Mouse (Mus musculus) erythroblast, adult 5-6 weeks (primary cell): ENCODE results near the gene Srl. TPM values are rescaled to one million over a fixed set of nuclear protein-coding genes. Genes with fewer than 3 reads are reported as not detected.
A peak's percentile ranks its signal among the peaks of the same experiment; 100 is the strongest.
"Not testable (repeated sequence)": the region's sequence is repeated elsewhere in the genome, so short reads cannot be mapped to it uniquely, and the experiment has no call there.

ENCODE experiments used
- ATAC-seq: replicated peaks from 2 replicates; pipeline ENCODE4 v1.8.0; 2016; ENCODE audit warnings: moderate number of reproducible peaks, mild to moderate bottlenecking, moderate TSS enrichment, inconsistent platforms; ENCODE audit not compliant: poor library complexity, low FRiP score, severe bottlenecking
- total RNA-seq, 2 experiments: library from RNA; stranded (forward) in 1 of 2; stranded (reverse) in 1 of 2; fragments of 150-400 nt in 1 of 2; fragments of 200-764, 138-1000 nt in 1 of 2; gene quantifications; 2 replicates each; pipeline versions ENCODE4 v1.2.3 to v1.2.4; 2015 to 2017; ENCODE audit warnings: low replicate concordance in 2 of 2

Gene Srl
- total RNA-seq, 2 experiments from 2014 or later = 1.3 TPM

DNA sequence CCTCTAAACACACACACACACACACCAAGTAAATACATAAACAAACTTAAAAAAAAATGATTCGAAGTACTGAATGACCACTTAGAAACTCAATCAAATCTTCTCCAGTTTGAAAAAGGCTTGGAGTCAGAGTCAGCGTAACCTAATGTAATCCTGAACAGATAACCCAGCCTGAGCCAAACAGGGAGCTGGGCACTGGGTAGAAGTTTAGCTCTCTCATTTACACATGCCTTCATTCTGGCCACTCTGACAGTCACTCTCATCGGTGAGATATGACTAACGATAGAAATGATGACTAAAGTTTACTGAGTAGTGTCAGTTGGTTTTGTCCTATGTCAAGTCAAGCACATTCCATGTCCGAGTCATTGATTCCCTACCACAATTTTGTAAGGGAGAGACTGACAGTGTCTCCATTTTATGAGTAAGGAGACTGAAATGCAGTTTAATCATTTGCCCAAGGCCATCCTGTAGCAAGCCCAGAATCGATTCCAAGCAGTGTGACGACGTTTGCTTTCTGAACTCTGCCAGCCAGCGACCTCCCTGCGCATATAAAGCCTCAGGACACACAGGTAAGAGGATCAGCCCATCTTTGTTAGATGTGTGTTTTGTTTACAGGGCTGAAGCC is 63.9 kb downstream of the Srl start:
- no peak for ATAC-seq

DNA sequence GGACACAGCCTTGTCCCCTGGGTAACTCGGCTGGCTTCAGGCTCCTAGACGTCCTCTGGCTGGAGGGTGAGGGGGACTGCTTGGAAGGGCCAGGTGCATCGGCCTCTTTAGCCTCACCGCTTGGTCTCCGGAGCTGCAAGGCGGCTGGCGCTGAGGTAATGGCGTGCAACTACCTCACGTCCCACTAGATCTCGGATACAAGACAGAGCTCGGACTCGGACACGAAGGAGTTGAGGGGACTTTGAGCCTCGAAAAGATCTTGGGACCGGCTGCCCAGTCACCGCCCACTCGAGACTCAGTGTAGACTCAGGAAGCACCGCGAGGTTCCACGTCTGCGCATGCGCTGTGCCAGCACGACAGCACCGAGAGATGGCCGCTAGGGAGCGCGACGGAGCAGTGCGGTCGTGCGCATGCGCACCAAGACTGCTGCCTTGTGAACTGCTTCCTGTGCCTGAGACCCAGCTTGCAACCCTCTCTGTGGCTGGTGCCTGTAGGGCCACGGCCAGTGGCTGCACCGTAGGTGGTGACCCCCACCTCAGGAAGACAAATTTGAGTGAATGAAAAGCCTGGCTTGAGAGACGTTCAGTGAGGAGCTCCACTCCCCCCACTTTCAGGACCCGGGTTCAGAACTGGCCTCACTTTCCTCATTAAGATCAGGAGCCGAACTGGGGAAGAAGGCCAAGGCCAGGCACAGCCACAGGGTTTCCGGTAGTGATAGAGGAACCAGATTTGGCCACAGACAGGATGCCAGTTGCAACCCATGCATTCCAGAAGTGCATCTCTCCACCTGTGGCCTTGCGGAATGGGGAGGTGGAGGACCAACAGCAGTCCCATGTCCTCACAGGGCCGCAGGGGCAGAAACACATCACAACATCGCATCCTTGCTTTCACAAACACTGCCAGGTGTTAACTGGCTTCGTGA is 66.5 kb downstream of the Srl start:
- peak; percentile 96 for ATAC-seq

DNA sequence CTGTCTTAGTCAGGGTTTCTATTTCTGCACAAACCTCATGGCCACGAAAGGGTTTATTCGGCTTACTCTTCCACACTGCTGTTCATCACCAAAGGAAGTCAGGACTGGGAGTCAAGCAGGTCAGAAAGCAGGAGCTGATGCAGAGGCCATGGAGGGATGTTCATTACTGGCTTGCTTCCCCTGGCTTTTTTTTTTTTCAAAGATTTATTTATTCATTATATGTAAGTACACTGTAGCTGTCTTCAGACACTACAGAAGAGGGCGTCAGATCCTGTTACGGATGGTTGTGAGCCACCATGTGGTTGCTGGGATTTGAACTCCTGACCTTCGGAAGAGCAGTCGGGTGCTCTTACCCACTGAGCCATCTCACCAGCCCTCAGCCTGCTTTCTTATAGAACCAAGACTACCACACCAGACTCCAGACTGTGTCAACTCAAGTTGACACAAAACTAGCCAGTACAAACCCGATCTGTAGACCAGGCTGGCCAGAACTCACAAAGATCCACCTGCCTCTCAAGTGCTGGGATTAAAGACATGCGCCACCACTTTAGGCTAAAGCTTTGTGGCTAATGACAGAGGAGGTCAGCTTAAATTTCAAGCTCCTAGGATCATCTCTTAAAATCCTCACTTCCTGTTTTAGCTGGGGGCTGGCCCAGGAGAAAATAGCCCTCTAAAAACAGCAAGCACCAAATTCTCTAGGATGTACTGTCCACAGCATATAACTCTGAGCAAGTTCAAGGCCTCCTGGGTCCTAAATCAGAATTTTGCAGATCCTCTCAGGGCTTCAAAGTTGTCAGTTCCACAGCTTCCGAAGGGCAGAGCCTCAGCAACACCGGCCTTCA is 67.4 kb downstream of the Srl start:
- not testable (repeated sequence) for ATAC-seq

DNA sequence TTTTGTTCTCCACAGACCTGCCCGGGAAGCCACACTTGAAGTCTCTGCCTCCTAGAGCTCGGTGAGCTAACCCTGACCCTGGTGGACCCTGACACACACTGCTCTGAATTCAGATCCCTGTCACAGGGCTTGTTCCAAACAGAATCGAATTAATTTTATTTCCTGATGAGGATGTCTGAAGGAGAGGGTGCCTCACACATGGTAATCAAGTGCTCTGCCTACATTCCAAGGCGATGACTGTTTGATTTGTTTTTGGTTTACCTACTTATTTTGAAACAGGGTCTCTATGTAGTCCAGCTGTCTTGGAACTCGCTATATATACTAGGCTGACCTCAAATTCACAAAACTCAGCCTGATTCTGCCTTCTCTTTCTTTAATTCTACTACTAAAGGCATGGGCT is 68.4 kb downstream of the Srl start:
- no peak for ATAC-seq

DNA sequence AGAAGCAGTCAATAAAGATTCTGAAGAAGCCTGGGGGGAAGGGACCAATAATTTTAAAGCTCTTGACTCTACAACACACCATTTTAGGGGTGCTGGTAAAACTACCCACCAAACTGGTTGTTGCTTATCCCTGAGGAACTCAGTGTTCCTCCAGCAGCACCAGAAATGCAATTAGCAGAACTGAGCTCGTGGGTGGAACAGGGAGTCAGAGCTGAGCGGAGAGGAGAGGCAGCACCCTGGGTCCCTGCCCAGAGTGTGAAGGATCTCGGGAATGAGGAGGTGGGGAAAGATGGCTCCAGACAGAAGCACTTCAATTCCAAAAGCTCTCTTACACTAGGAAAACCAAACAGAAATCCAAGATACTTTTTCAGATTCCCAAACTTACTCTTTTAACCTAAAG is 68.9 kb downstream of the Srl start:
- no peak for ATAC-seq

DNA sequence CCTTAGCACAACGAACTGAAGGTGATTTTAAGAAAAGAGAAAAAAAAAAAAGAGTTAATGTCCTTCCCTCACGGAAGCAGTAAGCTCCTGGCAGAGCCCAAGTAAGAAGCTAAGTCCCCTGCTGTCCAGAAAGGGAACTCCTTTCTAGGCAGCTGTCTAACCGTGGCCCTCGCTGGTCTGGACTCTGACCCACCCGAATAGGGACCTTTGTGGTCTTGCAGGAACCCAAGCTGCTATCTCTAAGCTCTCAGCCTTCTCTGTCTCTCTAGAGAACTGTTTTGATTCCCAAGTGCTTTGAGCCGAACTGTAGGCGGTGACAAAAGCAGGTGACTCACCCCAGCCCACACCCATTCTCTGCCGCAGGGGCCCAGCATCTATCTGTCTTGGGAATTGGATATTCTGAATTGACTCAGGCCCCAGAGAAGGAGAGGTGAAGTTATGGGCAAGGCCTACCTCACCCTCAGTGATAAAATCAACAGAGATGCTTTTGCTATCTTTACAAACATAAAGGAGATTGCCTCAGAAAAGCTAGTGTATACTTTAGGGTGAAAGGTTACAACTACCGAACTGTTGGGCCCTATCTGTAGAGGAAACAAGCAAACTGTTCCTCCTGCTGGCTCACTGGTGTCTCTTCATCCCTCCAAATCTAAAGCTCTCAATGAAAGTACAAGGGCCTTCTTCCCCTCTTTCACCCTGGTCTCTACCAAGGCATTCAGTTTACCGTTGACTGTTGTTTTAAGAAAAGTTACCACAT is 71.8 kb downstream of the Srl start:
- no peak for ATAC-seq

DNA sequence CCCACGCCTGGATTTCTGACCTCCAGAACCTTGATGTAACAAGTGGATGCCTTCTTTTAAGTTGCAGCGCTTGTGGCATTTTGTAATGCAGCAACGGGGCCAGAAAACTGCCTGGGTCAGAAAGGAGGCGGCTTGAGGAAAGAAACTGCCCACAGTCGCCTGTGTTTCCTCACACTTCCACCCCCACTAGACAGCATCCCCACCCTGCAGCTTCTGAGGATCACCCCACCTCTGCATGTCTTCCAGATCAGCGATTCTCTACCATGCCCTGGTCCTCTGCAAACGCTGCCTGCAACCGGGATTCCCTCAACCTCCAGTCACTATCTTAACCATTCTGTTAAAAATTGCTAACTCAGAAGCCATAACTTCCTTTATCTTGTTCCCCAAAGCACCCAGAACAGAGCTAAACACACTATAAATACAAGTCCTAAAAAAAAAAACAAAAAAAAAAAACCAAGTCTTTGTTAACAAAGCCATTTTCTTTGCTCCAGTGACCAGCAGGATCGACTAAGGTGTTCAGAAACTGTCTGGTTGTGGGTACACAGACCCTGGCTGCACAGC is 77.0 kb downstream of the Srl start:
- ATAC-seq = no peak

DNA sequence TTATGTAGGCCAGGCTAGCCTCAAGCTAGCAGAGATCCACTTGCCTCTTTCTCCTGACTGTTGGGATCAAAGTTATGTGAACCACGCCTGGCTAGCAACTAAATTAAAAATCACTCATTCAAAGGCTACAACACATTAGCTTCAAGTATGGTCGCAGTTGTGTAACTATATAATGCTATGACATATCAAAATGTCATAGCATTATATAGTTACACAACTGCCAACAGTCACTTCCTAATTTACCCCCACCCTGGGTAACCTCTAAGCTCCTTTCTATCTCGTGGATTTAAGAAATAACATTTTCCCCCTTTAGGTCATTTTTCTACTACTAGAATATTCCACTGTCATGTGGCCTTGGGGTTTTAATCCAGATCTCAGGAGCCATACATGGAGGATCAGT is 83.7 kb downstream of the Srl start:
- ATAC-seq = no peak

DNA sequence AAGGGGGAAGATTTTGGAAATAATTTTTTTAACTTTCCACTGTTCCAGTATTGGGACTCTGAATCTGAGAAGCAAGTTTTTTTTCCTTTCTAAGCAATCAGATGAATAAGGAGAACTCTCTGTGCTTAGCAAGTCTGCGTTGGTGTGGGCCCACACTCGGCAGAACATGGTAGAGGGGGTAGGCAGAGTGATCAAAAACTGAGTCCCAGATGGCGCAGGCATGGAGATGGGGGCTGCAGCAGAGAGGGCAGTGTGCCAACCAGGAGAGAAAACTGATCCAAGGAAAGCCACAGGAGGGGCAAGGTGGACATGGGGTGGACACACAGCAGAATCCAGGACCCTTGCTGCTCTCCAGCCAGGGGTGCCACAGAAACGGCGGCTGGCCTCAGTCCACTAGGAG is 85.2 kb downstream of the Srl start:
- ATAC-seq = no peak

DNA sequence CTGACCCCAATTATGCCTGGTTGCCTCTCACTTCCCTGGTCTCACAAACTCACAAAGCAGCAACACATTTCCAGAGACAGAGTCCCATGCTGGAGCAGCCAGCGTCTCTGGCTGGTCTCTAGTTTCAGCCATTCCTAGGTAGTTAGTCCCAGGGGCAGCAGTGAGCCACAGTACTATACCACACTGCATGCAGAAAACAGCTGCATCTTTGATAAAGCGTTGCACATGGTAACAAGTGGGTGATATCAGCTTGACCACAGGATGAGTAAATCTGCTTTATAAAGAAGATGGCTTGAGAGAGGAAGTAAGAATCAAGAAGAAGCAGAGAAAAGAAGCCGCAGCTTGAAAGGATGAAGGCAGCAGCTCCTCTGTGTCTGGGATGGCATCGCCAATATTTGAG is 85.9 kb downstream of the Srl start:
- ATAC-seq = no peak

DNA sequence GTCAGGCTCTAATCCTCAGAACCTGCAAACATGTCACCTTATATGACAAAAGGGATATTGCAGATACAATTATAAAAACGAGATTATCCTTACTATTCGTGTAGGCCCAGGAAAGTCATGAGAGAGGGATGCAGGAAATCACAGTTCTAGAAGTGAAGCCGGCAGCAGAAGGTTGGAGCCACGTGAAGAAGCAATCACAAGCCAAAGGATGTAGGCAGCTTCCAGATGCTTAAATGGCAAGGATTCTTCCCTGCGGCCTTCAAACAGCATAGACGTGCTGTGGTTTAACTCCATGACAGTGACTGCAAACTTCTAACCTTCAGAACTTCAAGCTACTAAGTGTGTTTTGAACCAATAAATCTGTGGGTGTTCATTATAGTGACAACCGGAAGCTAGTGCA is 87.1 kb downstream of the Srl start:
- ATAC-seq = no peak

DNA sequence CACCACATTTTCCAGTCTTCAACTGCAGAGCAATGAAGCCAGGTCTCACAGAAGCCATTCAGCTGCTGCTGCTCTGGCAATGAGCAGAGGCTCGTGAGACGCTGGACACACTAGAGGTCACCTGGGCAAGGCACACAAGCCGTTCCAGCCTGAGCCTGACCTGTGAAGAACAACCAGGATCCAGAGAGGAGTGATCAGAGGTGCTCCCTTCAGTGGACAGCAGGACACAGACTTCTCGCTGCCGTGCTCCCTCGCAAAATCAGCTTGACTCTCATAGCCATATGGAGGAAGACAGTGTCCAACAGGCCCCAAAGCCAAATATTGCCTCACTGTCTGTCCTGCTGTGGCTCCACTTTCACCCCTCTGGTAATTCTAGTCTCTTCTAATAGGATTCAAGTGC is 92.2 kb downstream of the Srl start:
- ATAC-seq = no peak

DNA sequence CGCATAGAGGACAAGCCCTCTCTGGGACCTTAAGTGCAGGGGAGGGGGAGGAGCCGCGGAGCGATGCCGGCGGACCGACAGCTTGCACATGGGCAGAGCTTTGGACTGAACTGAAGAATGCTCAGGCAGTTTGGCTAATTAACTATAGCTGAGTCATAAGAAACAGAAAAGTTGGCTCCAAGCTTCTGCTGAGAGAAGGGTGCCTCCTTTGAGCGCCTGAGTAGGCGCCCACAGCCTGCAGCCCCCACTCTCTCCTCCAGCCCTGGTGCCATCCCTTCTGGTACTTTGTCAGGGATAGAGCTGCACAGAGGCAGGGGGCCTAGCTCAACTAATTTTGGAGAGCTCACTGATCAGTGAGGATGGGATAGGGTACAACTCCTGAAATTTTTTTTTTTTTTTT is 93.4 kb downstream of the Srl start:
- ATAC-seq = no peak

DNA sequence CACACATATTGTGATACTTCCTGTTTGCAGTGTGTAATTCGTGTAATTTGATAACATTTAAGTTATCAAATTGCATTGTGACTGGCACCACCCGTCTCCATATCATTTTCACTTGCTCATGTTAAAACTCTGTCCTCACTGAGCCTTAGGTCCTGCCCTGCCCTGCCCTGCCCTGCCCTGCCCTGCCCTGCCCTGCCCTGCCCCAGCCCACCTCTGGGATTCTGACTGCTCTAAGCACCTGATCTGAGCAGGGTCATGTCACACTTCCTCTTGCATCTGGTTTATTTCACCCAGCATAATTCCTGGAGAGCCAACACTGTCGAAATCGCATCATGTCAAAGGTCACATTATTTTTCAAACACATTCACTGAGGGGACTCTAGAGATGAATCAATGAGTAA is 95.2 kb downstream of the Srl start:
- no peak for ATAC-seq

DNA sequence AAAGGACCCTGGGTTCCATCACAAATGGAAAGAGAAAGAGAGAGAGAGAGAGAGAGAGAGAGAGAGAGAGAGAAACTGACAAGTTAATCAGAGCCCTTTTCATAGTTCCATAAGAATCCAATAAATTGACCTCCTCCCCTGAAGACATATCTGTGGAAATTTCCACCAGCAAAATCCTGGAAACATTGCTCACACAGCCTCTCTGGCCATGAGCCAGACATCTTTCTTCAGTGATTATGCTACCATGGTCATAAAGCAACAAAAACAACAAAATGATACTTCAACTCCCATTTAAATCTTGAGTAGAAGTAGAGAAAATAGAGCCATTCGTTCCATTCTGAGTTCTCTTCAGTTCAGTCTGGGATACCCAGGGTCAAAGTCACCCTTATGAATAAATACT is 97.2 kb downstream of the Srl start:
- ATAC-seq = no peak

DNA sequence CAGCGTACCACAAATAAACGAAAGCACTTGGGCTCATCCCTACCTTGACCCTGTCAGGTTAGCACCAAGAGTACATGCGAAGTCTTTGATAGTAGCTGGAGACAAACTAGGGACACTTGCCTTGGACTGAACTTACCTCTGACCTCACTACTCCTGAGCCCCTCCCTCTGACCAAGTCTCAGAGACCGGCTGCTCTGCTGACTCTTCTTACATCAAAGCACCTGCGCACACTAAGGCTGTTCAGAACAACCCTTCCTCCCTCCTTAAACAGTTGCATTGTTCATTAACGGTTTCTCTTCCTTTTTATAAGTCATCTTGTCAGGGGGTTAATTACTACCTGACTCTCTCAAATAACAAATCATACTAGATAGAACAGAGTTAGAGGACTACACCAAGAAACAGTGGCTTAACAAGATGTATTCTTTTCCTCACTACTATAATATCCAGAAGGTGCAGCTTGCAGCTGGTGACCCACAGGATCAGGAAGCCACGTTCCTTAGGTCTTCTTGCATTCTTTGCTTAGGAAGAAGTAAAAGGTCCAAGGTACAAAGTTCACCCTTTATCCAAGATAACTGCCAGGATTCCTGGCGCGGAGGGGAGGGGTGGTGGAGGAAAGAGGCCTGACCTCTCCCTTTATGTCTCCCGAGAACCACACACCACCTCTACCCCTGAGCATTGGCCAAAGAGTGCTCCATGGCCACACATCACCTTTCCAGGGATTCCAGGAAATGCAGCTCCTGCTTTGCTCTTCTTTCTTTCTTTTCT is 102.1 kb downstream of the Srl start:
- ATAC-seq = no peak

DNA sequence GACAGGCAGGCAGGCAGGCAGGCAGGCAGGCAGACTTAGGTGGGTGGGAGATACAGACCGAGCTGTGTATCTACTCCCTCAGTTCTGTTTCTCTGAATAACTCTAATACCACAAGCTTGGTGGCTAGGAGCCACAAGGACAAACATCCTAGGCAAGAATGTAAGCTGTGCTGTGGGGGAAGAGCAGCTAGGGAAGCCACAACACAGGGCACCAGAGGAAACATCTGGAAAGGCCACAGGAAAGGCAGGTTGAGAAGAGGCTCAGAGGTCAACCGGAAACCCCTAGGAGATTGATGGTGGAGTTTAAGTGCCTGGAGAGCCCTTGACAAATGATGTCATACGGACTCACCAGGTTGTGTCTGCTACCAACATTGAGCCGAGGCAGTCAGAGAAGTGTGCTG is 104.9 kb downstream of the Srl start:
- ATAC-seq = no peak

DNA sequence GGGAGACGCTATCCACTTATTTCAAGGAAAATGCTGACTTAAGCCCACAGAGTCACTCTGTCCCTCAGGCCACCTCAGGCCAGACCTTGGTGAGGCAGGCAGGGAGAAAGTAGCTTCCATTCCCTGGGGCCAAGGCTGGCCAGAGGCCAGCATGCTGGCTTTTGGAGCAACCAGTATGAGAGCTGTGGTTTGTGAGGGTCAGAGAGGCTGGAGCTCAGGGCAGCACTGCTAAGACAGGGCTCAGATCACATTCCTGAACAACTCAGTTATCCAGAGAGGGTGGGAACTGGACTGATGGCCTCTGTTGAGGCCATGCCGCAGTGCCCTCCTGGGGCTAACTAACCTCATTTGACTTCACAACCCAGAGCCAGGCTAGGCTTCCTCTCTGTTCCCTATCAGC is 106.2 kb downstream of the Srl start:
- no peak for ATAC-seq

DNA sequence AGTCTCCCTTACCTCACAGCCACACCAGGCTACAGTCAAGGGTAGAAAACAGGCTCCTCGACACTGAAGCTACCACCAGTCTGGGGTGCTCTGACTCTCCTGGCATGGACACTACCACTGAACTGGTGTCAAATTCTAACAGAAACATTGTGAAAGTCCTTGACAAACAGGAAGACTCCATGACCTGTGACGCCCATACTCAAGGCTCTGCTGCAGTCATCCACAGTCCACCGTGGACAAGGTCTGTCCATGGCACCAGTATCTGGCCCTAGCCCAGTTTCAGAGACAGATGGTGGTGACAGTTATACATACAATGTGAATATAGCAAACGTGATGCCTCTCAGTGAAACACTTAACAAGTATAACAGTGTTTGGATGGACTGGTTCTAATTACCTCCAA is 109.8 kb downstream of the Srl start:
- ATAC-seq = no peak
